Mouse (Mus musculus): Measurements from ENCODE around the gene Fam3c. TPM values are rescaled to one million over a fixed set of nuclear protein-coding genes. Genes with fewer than 3 reads are reported as not detected.
"Not testable (repeated sequence)": the region's sequence is repeated elsewhere in the genome, so short reads cannot be mapped to it uniquely, and the experiment has no call there.

Fam3c gene
- polyA plus RNA-seq, 2 experiments, result 23.8 to 65.2 TPM

- TF ChIP-seq POLR2A (IDR thresholded peaks at IDR 0.05; ENCODE audit: borderline replicate concordance, extremely low read depth, insufficient read depth, insufficient read length), result no peak
- 64% methylated on average over 8 of the region's 8 CpGs for WGBS
- no peaks in the 10 kb centered on the region for H3K36me3 ChIP-seq (ENCODE audit: control insufficient read depth, insufficient read depth, low read length)
- H3K4me3 ChIP-seq (replicated peaks; ENCODE audit: low read length), result no peak overlapping the region
- no peaks in the 10 kb centered on the region for H3K4me1 ChIP-seq (ENCODE audit: control insufficient read depth, insufficient read depth, low read length)
- no peaks in the 10 kb centered on the region for H3K27me3 ChIP-seq (ENCODE audit: control insufficient read depth, insufficient read depth, low read length)
- no peak overlapping the region for H3K27ac ChIP-seq (replicated peaks; ENCODE audit: low read depth, low read length)
- H3K4me2 ChIP-seq (replicated peaks; ENCODE audit: low read depth, low read length, severe bottlenecking), result no peak overlapping the region
- DNase-seq (ENCODE audit: low spot score) (no peak), ATAC-seq (ENCODE audit: low FRiP score, low read depth) (no peak)
- no peaks in the 10 kb centered on the region for H3K9me3 ChIP-seq (ENCODE audit: control insufficient read depth, low read length)
- no peak overlapping the region for H3K9ac ChIP-seq (ENCODE audit: low read depth, low read length, severe bottlenecking)
Observed at GRCm38 (mm10) chr6:22269840-22270521, 86.1 kb downstream of the Fam3c start.

GRCm38 (mm10) chr6:22268677-22269076 lies 87.4 kb downstream of the Fam3c start:
- DNase-seq (ENCODE audit: low spot score) (no peak), ATAC-seq (ENCODE audit: low FRiP score, low read depth) (no peak)
- Histone ChIP-seq H3K9me3 (ENCODE audit: control insufficient read depth, low read length) (no peaks in the 10 kb centered on the region), H3K4me3 (replicated peaks; ENCODE audit: low read length) (no peak overlapping the region), H3K36me3 (ENCODE audit: control insufficient read depth, insufficient read depth, low read length) (no peaks in the 10 kb centered on the region), H3K4me2 (replicated peaks; ENCODE audit: low read depth, low read length, severe bottlenecking) (no peak overlapping the region), H3K27ac (replicated peaks; ENCODE audit: low read depth, low read length) (no peak overlapping the region), H3K27me3 (ENCODE audit: control insufficient read depth, insufficient read depth, low read length) (no peaks in the 10 kb centered on the region), H3K9ac (ENCODE audit: low read depth, low read length, severe bottlenecking) (no peak overlapping the region), H3K4me1 (ENCODE audit: control insufficient read depth, insufficient read depth, low read length) (no peaks in the 10 kb centered on the region)
- TF ChIP-seq POLR2A (IDR thresholded peaks at IDR 0.05; ENCODE audit: borderline replicate concordance, extremely low read depth, insufficient read depth, insufficient read length), result no peak

- ATAC-seq (ENCODE audit: low FRiP score, low read depth), result no peak
- H3K27me3 ChIP-seq (ENCODE audit: control insufficient read depth, insufficient read depth, low read length), result no peaks in the 10 kb centered on the region
- WGBS, result 62% methylated on average over 5 of the region's 5 CpGs
- no peak overlapping the region for H3K27ac ChIP-seq (replicated peaks; ENCODE audit: low read depth, low read length)
- no peak overlapping the region for H3K4me2 ChIP-seq (replicated peaks; ENCODE audit: low read depth, low read length, severe bottlenecking)
- H3K4me3 ChIP-seq (replicated peaks; ENCODE audit: low read length), result no peak overlapping the region
- H3K9me3 ChIP-seq (ENCODE audit: control insufficient read depth, low read length), result no peaks in the 10 kb centered on the region
- TF ChIP-seq POLR2A (IDR thresholded peaks at IDR 0.05; ENCODE audit: borderline replicate concordance, extremely low read depth, insufficient read depth, insufficient read length), result no peak
- DNase-seq (ENCODE audit: low spot score), result no peak
- H3K36me3 ChIP-seq (ENCODE audit: control insufficient read depth, insufficient read depth, low read length), result no peaks in the 10 kb centered on the region
- H3K9ac ChIP-seq (ENCODE audit: low read depth, low read length, severe bottlenecking), result no peak overlapping the region
- no peaks in the 10 kb centered on the region for H3K4me1 ChIP-seq (ENCODE audit: control insufficient read depth, insufficient read depth, low read length)
Observed at GRCm38 (mm10) chr6:22267807-22268667, 88.0 kb downstream of the Fam3c start.

DNA sequence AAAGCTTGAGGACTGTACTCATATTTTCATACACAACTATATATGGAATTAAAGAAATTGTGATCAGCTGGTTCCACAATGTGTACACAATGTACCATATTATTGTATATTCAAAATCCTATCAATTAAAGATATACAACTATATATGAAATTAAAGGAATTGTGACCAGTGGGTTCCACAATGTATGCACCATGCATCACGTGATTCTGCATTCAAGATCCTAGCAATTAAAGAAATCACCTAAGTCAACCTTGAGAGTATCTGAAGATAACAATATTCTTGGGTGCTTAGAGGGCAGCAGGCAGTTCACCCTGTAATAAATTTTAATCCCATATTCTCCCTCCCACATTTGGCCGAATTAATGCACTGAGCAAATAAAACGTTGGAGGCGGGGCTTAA lies 90.0 kb downstream of the Fam3c start:
- no peak for TF ChIP-seq POLR2A (IDR thresholded peaks at IDR 0.05; ENCODE audit: borderline replicate concordance, extremely low read depth, insufficient read depth, insufficient read length)
- ATAC-seq (ENCODE audit: low FRiP score, low read depth), result no peak
- DNase-seq (ENCODE audit: low spot score), result no peak
- WGBS, result 76% methylated on average over 4 of the region's 4 CpGs
- Histone ChIP-seq H3K9ac (ENCODE audit: low read depth, low read length, severe bottlenecking) (no peak overlapping the region), H3K4me2 (replicated peaks; ENCODE audit: low read depth, low read length, severe bottlenecking) (no peak overlapping the region), H3K4me3 (replicated peaks; ENCODE audit: low read length) (no peak overlapping the region), H3K27ac (replicated peaks; ENCODE audit: low read depth, low read length) (no peak overlapping the region), H3K36me3 (ENCODE audit: control insufficient read depth, insufficient read depth, low read length) (no peaks in the 10 kb centered on the region), H3K9me3 (ENCODE audit: control insufficient read depth, low read length) (no peaks in the 10 kb centered on the region), H3K4me1 (ENCODE audit: control insufficient read depth, insufficient read depth, low read length) (no peaks in the 10 kb centered on the region), H3K27me3 (ENCODE audit: control insufficient read depth, insufficient read depth, low read length) (no peaks in the 10 kb centered on the region)

DNA sequence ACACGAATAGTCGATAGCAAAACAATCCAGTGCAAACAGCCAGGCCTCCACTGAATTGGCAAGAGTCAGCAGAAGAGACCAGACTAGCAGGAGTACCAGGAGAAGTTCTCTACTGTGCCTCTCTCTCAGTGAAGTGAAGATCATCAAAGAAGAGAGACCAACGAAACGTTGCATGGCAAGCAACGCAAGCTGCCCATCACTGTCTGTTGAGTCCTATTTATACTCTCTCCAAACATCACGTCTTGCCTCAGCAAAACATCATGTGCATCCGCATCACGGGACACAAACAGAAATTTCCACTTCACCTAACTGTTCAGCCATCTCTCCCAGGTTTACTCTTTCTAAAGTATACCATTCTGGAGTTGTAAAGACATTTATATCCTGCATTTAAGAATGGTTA lies 91.9 kb downstream of the Fam3c start:
- ATAC-seq (ENCODE audit: low FRiP score, low read depth); H3K36me3 ChIP-seq (ENCODE audit: control insufficient read depth, insufficient read depth, low read length); H3K27ac ChIP-seq (replicated peaks; ENCODE audit: low read depth, low read length); H3K4me2 ChIP-seq (replicated peaks; ENCODE audit: low read depth, low read length, severe bottlenecking); H3K27me3 ChIP-seq (ENCODE audit: control insufficient read depth, insufficient read depth, low read length); H3K9me3 ChIP-seq (ENCODE audit: control insufficient read depth, low read length); H3K4me1 ChIP-seq (ENCODE audit: control insufficient read depth, insufficient read depth, low read length); H3K9ac ChIP-seq (ENCODE audit: low read depth, low read length, severe bottlenecking); DNase-seq (ENCODE audit: low spot score); H3K4me3 ChIP-seq (replicated peaks; ENCODE audit: low read length): not testable (repeated sequence)
- WGBS, result 90% methylated on average over 8 of the region's 8 CpGs

Measured in limb, embryonic 14.5 days (tissue).